Mouse (Mus musculus) liver, embryonic 13.5 days (tissue): ENCODE data around the gene Chid1. TPM values are rescaled to one million over a fixed set of nuclear protein-coding genes. Genes with fewer than 3 reads are reported as not detected.

Experiments used
- ATAC-seq: fragments of 200-750 bp; cut with Nextera tagmentation; 2 replicates; pipeline ENCODE4 v1.8.0; 2017; ENCODE audit warnings: low read depth, mild to moderate bottlenecking, moderate number of reproducible peaks, moderate library complexity
- DNase-seq: peaks from one replicate; pipeline ENCODE4 v3.0.0; 2022
- H3K27ac ChIP-seq: fragments of 300-500 bp; sonication (generic); 2 replicates; pipeline ENCODE4 v1.5.1; 2015; ENCODE audit warnings: moderate library complexity, mild to moderate bottlenecking, inconsistent platforms
- H3K27me3 ChIP-seq: fragments of 300-500 bp; sonication (generic); 2 replicates; pipeline ENCODE4 v1.6.1; 2015; ENCODE audit warnings: mild to moderate bottlenecking, inconsistent platforms
- H3K36me3 ChIP-seq: fragments of 300-500 bp; sonication (generic); 2 replicates; pipeline ENCODE4 v1.6.1; 2015; ENCODE audit warnings: mild to moderate bottlenecking, inconsistent platforms
- H3K4me1 ChIP-seq: fragments of 300-500 bp; sonication (generic); replicated peaks from 2 replicates; pipeline ENCODE4 v1.6.1; 2015; ENCODE audit warnings: inconsistent platforms
- H3K4me2 ChIP-seq: fragments of 300-500 bp; sonication (generic); 2 replicates; pipeline ENCODE4 v1.6.1; 2015; ENCODE audit warnings: inconsistent platforms, mild to moderate bottlenecking, moderate library complexity
- H3K4me3 ChIP-seq: fragments of 300-500 bp; sonication (generic); replicated peaks from 2 replicates; pipeline ENCODE4 v1.5.1; 2015; ENCODE audit warnings: mild to moderate bottlenecking, inconsistent platforms
- H3K9ac ChIP-seq: fragments of 300-500 bp; sonication (generic); 2 replicates; pipeline ENCODE4 v1.6.1; 2015; ENCODE audit warnings: mild to moderate bottlenecking, inconsistent platforms
- H3K9me3 ChIP-seq: fragments of 300-500 bp; sonication (generic); replicated peaks from 2 replicates; pipeline ENCODE4 v1.6.1; 2016; ENCODE audit warnings: inconsistent platforms
- WGBS: fragments of 180-500 bp; shearing (Covaris S2); methylation state at CpG from one replicate; pipeline ENCODE4 v1.1.7; 2015; ENCODE audit not compliant: insufficient replicate concordance; 5-methylcytosine and 5-hydroxymethylcytosine counted together
- polyA plus RNA-seq: library from polyadenylated mRNA; unstranded; fragments of >200 nt; fragmentation: Nextera tagmentation; extraction: Ambion mirVana; gene quantifications from 2 replicates; pipeline ENCODE4 v1.2.1, GENCODE M21; 2015

The Chid1 gene
- polyA plus RNA-seq, 1 experiment from 2014 or later = 28.0 TPM

DNA sequence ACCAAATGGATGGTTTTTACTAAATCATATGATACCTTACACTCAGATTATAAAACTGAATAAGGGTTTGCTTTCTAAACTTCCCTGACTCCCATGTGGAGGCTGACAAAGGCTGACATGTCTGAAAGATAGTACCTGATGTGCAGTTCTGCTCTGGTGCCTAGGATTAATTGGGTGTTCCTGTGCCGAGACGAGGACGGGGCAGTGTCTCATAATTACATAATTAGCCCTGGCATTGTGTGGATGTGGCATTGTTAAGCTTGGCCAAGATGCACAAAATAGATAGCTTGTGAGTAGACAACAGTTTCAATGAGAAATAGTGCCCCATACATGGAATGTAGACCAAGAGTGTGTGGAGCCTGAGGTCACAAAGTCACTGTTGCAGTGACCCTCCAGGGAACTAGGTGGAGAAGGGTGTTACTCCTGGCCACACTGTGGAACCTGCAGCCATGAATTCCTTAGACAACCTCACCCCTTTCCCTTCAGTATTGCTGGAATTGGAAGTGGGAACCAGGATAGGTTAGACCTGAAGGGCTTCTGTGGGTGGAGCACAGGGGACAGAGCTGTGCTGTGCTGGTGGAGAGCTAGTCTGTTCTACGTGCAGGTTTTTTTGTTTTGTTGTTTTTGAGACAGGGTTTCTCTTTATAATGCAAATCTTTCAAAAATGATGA, 31.1 kb upstream of the Chid1 start:
- Histone ChIP-seq H3K4me1 (peaks cover 90% of the 10 kb centered on the region), H3K36me3 (peaks cover 35% of the 10 kb centered on the region), H3K4me3 (no peak overlapping the region), H3K4me2 (no peak overlapping the region), H3K27ac (0 out of 2 replicates have a peak overlapping the region, but pooled peaks have one; percentile 18), H3K27me3 (no peaks in the 10 kb centered on the region), H3K9ac (0 out of 2 replicates have a peak overlapping the region, but pooled peaks have one; percentile 13), H3K9me3 (no peaks in the 10 kb centered on the region)
- 84% methylated on average over 4 of the region's 4 CpGs for WGBS
- DNase-seq (no peak), ATAC-seq (no peak)

DNA sequence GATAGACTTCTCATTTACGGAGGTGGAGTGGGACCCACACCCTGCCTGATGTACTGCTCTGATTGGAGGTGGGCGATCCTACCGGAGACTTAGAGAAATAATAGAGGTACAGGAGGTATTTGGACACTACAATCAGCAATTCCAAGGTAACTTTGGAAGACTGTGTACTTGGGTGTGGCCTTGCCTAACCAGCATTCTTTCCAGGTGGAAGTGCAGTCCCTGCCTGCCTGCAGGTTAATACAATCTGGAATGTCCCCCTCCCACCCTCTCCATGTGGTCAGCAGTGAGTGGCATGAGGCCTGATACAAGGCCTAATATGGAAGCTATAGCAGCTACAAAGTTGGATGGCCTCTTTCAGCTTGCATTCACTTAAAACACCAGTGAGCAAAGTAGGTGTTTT, 30.3 kb upstream of the Chid1 start:
- Histone ChIP-seq H3K4me1 (peaks cover 91% of the 10 kb centered on the region), H3K27me3 (no peaks in the 10 kb centered on the region), H3K4me2 (no peak overlapping the region), H3K4me3 (no peak overlapping the region), H3K36me3 (peaks cover 44% of the 10 kb centered on the region), H3K9ac (no peak overlapping the region), H3K9me3 (no peaks in the 10 kb centered on the region), H3K27ac (peak overlapping the region; percentile 44; the same call in 1 of the 2 replicates)
- DNase-seq (no peak), ATAC-seq (no peak)
- 85% methylated on average over 3 of the region's 3 CpGs for WGBS

DNA sequence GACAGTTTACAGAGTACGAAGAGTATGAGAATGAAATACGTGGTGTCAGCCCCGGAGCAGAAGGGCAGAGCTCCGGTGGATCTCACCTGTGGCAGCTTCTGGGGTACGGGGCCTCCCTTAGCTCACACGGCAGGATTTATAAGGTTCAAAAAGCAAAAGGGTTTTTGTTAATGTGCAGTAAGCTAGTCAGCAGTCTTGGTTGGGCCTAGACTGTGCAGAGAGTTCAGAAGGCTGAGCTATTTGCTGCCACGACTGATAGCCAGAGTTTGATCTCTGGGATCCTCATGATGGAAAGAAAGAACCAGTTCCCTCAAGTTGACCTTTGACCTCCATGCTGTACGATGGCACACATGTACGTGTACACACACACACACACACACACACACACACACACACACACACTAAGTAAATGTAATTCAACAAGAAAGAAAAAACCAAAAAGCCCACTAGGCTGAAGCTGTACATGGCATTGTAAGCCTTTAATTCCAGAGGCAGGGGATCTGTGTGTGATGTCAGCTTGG, 29.7 kb upstream of the Chid1 start:
- no peak overlapping the region for H3K9ac ChIP-seq
- peaks cover 91% of the 10 kb centered on the region for H3K4me1 ChIP-seq
- H3K4me2 ChIP-seq = no peak overlapping the region
- H3K36me3 ChIP-seq = peaks cover 49% of the 10 kb centered on the region
- DNase-seq = no peak
- 81% methylated on average over 9 of the region's 9 CpGs for WGBS
- H3K27ac ChIP-seq = peak overlapping the region; percentile 55
- no peak overlapping the region for H3K4me3 ChIP-seq
- H3K27me3 ChIP-seq = no peaks in the 10 kb centered on the region
- no peaks in the 10 kb centered on the region for H3K9me3 ChIP-seq
- no peak for ATAC-seq

DNA sequence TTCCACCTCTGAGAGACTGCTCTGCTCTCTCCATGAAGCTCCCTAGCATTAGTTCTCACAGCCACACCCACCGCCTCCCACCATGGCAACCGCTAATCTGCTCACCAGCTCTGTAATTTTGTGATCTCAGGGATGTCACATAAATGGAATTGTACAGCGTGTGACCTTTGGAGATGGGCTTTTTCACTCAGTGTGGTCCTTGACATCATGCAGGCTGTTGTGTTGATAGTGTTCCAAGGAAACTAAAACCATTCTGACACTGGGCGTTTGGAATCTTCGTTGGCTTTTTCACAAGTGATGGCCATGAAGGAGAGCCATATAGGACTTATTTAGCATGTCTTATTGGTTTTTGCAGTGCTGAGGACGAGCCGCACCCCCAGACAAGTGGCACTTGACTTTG, 26.9 kb upstream of the Chid1 start:
- Histone ChIP-seq H3K9me3 (no peaks in the 10 kb centered on the region), H3K4me2 (no peak overlapping the region), H3K27ac (peak overlapping the region; percentile 61; the same call in 1 of the 2 replicates), H3K27me3 (no peaks in the 10 kb centered on the region), H3K9ac (0 out of 2 replicates have a peak overlapping the region, but pooled peaks have one; percentile 9), H3K4me1 (peaks cover 86% of the 10 kb centered on the region), H3K4me3 (no peak overlapping the region), H3K36me3 (peaks cover 54% of the 10 kb centered on the region)
- DNase-seq (no peak), ATAC-seq (no peak)
- 77% methylated on average over 7 of the region's 7 CpGs for WGBS

DNA sequence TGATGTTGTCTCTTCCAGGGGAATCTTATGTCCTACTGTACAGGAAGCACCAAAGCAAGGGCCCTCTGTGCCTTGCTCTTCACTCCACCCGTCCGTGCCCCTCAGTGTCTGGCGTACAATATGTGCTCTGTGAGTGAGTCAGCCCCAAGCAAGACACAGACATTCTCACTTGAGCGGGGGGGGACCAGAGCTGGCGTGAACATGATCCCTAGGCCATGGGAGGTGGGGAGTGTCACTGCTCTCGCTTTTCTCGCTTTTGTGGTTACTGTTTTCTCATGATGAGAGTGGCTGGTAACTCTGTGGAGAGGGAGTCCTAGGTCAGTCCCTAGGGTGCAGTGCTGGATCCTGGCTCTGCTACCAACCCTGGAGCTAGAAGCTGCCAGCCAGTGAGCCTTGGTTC, 24.9 kb upstream of the Chid1 start:
- 64% methylated on average over 7 of the region's 7 CpGs for WGBS
- H3K36me3 ChIP-seq = peaks cover 40% of the 10 kb centered on the region
- peak overlapping the region; percentile 100 for H3K9ac ChIP-seq
- H3K4me1 ChIP-seq = peaks cover 89% of the 10 kb centered on the region
- no peak for ATAC-seq
- no peaks in the 10 kb centered on the region for H3K27me3 ChIP-seq
- no peaks in the 10 kb centered on the region for H3K9me3 ChIP-seq
- H3K4me2 ChIP-seq = peak overlapping the region; percentile 88
- H3K27ac ChIP-seq = peak overlapping the region; percentile 96
- H3K4me3 ChIP-seq = peak overlapping the region; percentile 100; the same call in 1 of the 2 replicates
- DNase-seq = no peak

DNA sequence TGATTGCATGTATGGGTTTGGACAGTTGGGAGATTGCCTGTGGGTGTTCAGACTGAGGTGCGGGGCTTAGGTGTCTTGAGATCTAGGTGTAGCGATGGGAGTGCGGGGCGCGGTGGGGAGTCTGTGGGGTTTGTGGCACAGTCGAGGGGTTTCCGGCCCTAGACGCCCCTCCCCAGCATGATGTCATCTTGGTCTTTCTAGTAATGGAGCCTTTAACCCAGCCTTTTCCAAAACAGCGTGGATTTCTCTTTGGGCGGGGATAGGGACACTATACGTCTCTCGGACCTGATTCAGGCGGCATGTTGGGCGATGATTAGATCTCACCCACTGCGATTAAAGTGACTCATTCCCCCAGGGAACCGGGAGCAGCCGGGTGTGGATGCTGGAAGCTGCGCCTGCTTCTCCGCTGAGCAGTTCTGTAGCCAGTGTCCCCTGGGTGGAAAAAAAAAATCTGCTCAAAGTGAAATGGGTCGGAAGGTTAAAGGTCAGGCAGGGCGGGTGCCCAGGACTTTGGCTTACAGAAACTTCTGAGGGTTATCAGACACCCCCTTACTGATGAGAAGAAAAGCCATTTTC, 23.3 kb upstream of the Chid1 start:
- peak overlapping the region; percentile 96 for H3K27ac ChIP-seq
- H3K9ac ChIP-seq = peak overlapping the region; percentile 100
- 4% methylated on average over 21 of the region's 21 CpGs for WGBS
- peaks cover 30% of the 10 kb centered on the region for H3K36me3 ChIP-seq
- no peaks in the 10 kb centered on the region for H3K9me3 ChIP-seq
- H3K4me1 ChIP-seq = peaks cover 89% of the 10 kb centered on the region
- no peaks in the 10 kb centered on the region for H3K27me3 ChIP-seq
- ATAC-seq = no peak
- H3K4me3 ChIP-seq = peak overlapping the region; percentile 100
- peak; percentile 51 for DNase-seq
- peak overlapping the region; percentile 88 for H3K4me2 ChIP-seq

DNA sequence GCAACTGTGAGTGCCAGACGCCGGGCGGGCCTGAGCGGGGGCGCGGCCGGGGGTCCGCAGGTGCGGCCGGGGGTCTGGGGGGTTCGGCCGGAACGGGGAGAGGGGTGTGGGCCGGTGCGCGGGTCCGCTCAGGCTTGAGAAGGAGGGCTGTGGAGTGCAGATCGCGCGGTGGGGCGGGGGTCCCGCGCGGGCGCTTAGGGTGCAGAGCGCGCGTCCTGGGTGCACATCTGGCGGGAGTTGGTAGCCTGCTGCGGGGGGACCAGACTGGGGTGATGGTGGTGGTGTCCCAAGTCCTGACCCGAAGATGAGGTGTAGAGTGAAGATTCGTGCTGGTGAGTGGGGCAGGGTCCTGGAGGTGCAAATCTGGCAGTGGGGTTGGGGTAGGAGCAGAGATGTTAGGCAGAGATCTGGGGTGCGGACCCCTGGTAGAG, 22.8 kb upstream of the Chid1 start:
- peak overlapping the region; percentile 96 for H3K27ac ChIP-seq
- peak overlapping the region; percentile 100 for H3K4me3 ChIP-seq
- DNase-seq = no peak
- no peaks in the 10 kb centered on the region for H3K27me3 ChIP-seq
- H3K4me1 ChIP-seq = peaks cover 92% of the 10 kb centered on the region
- H3K4me2 ChIP-seq = peak overlapping the region; percentile 88
- peak overlapping the region; percentile 100 for H3K9ac ChIP-seq
- H3K9me3 ChIP-seq = no peaks in the 10 kb centered on the region
- WGBS = under 1% methylated on average over 33 of the region's 33 CpGs
- ATAC-seq = no peak
- H3K36me3 ChIP-seq = peaks cover 30% of the 10 kb centered on the region

DNA sequence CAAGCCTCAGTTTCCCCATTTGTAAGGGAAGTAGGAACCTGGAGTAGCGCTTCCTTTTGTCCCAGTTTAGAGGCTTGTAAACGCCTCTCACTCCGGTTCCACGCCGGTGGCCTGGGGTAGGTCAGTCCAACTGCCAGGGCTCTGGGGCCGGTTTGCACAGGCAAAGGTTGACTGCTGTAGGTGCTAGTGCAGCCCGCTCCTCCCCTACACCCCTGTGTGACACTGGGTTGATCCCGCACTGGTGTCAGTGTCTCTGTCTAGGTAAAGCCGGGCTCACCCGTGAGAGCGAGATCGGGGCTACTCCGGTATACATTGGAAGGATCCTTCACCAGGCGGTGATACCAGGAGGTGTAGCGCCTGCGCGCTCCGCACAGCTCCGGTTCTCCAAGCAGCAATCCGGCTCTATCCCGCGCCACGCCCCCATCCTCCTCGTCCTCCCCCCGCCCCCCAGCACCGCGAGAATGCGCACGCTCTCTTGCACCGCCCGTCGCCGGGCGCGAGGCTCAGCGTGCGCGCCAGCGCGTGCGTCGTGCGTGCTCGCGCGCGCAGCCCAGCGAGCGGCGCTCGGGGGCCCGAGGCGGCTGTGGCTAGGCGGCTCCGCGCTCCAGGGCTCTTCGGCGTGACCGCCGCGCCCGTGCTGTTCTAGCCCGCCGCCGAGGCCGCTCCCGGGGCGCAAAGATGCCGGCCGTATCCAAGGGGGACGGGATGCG, 22.2 kb upstream of the Chid1 start, which contains the start of gene Ap2a2:
Ap2a2 (plus strand) TSS at position 492 of the 710 bp plus-strand sequence.
- peaks cover 29% of the 10 kb centered on the region for H3K36me3 ChIP-seq
- peak within 1 kb of the TSS; percentile 88 for H3K4me2 ChIP-seq
- H3K4me3 ChIP-seq = peak within 1 kb of the TSS; percentile 100
- under 1% methylated on average over 66 of the region's 72 CpGs for WGBS
- H3K9ac ChIP-seq = peak within 1 kb of the TSS; percentile 100
- H3K9me3 ChIP-seq = no peaks in the 10 kb centered on the region
- ATAC-seq = peak; percentile 85
- DNase-seq = peak; percentile 89
- H3K4me1 ChIP-seq = peaks cover 92% of the 10 kb centered on the region
- peak within 1 kb of the TSS; percentile 99 for H3K27ac ChIP-seq
- H3K27me3 ChIP-seq = no peaks in the 10 kb centered on the region

DNA sequence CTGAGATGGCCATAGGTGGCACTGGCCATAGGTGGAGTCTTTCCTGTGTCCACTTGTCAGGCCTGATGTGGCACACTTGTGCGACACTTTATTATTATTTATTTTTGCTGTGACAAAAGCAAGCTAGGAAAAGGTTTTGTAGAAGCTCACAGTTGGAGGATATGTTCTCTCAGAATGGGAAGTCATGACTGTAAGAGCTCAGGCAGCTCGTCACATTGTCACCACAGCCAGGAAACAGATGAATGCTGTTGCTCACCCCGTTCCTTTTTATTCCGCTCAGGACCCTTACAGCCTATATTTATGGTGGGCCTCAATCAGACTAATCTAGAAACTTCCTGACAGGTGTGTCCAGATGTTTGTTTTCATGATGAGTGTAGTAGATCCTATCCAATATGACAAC, 20.8 kb upstream of the Chid1 start:
- H3K36me3 ChIP-seq = peaks cover 16% of the 10 kb centered on the region
- no peaks in the 10 kb centered on the region for H3K9me3 ChIP-seq
- no peak overlapping the region for H3K4me3 ChIP-seq
- no peaks in the 10 kb centered on the region for H3K27me3 ChIP-seq
- peak overlapping the region; percentile 88 for H3K4me2 ChIP-seq
- peaks cover 92% of the 10 kb centered on the region for H3K4me1 ChIP-seq
- H3K27ac ChIP-seq = peak overlapping the region; percentile 99
- DNase-seq = no peak
- ATAC-seq = no peak
- peak overlapping the region; percentile 100 for H3K9ac ChIP-seq
- 55% methylated on average over 4 of the region's 4 CpGs for WGBS

DNA sequence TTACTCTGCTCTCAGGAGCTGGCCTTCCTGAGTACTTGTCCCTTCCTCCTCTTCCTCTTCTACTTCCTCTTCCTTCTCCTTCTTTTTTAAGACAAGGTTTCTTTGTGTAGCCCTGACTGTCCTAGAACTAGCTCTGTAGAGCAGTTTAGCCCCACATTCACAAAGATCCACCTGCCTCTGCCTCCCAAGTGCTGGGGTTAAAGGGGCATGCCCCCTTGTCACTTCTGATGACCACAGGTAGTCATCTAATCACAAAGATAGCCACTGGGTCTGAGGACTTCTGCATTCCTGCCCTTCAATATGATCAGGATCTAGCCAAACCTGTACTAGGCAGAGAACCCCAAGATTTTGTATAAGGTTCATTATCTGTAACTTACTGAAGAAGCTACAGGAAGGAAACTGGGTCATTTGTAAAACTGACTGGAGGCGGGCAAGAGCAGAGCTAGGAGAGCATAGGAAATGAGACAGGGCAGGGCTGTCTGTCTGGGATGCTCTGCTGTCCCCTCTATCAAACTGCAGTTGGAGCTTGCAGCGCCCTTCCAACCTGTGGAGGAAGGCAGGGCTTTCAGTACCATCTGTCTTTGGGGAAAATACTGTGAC, 20.2 kb upstream of the Chid1 start:
- peaks cover 87% of the 10 kb centered on the region for H3K4me1 ChIP-seq
- peaks cover 10% of the 10 kb centered on the region for H3K36me3 ChIP-seq
- H3K4me3 ChIP-seq = no peak overlapping the region
- H3K9ac ChIP-seq = peak overlapping the region; percentile 100
- WGBS = 30% methylated on average over 2 of the region's 2 CpGs
- H3K27ac ChIP-seq = peak overlapping the region; percentile 99
- H3K9me3 ChIP-seq = no peaks in the 10 kb centered on the region
- no peaks in the 10 kb centered on the region for H3K27me3 ChIP-seq
- DNase-seq = no peak
- H3K4me2 ChIP-seq = peak overlapping the region; percentile 88
- ATAC-seq = no peak

DNA sequence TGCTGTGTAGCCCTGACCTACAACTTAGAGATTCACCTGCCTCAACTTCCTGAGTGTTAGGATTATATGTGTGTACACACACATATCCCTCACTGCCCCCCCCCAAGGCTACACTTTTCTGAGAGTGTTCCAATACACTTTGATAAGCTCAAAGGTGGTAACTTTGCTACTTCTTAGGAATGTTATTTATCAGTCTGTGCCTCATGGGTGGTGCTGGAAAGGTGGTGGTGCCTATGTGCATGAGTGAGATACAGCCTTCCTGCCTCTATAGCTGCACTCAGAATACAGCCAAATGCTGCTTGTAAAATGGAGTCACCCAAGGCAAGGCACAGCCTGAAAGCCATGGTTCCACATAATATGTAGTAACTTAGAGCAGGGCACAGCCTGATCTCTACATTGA, 19.3 kb upstream of the Chid1 start:
- ATAC-seq (peak; percentile 75), DNase-seq (peak; percentile 74)
- peak overlapping the region; percentile 31 for H3K4me3 ChIP-seq
- H3K4me2 ChIP-seq = peak overlapping the region; percentile 88
- H3K27me3 ChIP-seq = no peaks in the 10 kb centered on the region
- peak overlapping the region; percentile 100 for H3K9ac ChIP-seq
- H3K9me3 ChIP-seq = no peaks in the 10 kb centered on the region
- H3K4me1 ChIP-seq = peaks cover 78% of the 10 kb centered on the region
- H3K36me3 ChIP-seq = peaks cover 2% of the 10 kb centered on the region; the same call in 1 of the 2 replicates
- peak overlapping the region; percentile 99 for H3K27ac ChIP-seq
